Mouse (Mus musculus): ENCODE data around the gene Smarcc2.

GRCm38 (mm10) chr10:128502341-128502740, 43.3 kb downstream of the Smarcc2 start:
- TF ChIP-seq TAL1 (IDR thresholded peaks at IDR 0.05; ENCODE audit: low read length) (no peak), GATA1 (IDR thresholded peaks at IDR 0.05; ENCODE audit: low read length) (no peak)
